Mouse (Mus musculus) gastrocnemius, postnatal 10 days (tissue): ENCODE results near the gene Calcoco2. TPM values are rescaled to one million over a fixed set of nuclear protein-coding genes. Genes with fewer than 3 reads are reported as not detected.

Experiments
- DNase-seq: peaks from one replicate; pipeline ENCODE4 v3.0.0; 2021; ENCODE audit warnings: mixed read lengths
- total RNA-seq, 2 experiments: library from RNA; stranded (reverse); gene quantifications; 2 replicates each; pipeline ENCODE4 v1.2.3; 2021

The Calcoco2 gene
- total RNA-seq, 2 experiments from 2014 or later = not detected

- DNase-seq = no peak
Measured at GRCm38 (mm10) chr11:96080736-96081135, 31.0 kb downstream of the Calcoco2 start.

GRCm38 (mm10) chr11:96076221-96077105 is 35.3 kb downstream of the Calcoco2 start:
- DNase-seq = no peak

- DNase-seq = peak; percentile 87
Measured at GRCm38 (mm10) chr11:96075509-96076220, 36.1 kb downstream of the Calcoco2 start, which contains the start of gene Atp5g1. Gene Atp5g1 (minus strand): TSS chr11:96075670.

GRCm38 (mm10) chr11:96075177-96075508 is 36.6 kb downstream of the Calcoco2 start:
- no peak for DNase-seq

DNA sequence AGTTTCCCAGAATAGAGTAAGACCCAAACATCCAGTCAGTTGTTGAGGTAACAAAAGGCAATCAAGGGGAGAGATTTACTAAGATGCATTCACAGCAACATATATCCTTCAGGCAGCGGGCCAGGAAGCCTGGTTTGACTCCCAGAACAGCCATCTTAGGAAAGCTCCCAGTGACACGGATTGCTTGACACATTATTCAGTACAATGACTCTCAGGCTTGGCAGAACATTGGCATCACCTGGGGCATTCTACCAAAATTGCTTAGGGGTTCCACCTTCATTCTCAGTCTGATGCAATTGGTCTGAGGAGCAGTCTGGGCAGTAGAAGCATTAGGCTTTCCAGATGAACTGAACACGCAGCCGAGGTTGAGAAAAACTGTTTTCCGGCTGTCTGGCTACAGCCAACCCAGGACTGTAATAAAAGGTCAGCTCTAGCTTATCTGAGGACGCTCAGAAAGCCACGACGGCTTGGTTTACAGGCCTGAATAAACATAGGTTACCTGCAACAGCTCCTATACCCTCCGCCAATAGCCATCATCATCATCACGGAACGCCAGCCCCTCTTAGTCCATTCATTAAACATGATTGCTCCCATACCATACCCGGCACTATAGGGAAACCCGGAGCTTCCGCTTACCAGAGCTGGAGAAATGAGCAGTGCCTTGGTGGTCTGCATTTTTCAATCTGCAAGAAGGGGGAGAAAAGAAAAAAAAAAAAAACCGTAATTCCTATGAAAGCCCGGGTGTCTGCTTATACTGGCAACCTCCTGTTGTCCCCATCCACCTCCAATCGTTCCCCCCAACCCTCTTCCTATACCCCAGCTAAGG is 37.2 kb downstream of the Calcoco2 start:
- DNase-seq = no peak

DNA sequence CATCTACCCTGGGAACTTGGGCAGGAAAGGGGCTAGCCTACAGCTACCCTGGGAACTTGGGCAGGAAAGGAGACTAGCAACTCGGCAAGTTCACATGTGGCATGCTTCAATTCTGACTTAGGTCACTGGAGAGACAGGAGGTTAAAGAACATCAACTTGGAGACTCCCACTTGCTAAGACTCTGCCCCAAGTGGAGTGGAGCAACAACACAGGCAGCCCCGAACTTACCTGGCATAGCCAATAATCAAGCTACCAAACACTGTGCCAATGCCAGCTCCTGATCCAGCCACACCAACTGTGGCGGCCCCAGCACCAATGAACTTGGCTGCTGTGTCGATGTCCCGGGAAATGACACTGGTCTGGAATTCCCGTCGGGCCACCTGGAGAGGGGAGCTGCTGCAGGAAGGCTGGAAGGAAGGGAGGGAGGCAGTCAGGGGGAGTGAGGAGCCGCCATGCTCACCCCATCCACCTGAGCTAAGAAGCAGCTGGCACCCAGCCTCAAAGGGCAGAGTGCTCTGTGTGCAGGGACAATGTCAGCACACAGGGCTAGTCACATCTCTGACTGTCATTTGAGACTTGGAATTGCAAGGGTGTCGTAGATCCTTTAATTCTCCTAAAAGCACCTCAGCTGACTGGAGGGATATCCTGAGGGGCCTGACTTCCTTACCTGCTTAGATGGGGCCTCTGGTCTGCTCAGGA is 38.3 kb downstream of the Calcoco2 start:
- no peak for DNase-seq

- no peak for DNase-seq
Measured at GRCm38 (mm10) chr11:96071013-96071412, 40.8 kb downstream of the Calcoco2 start.

DNA sequence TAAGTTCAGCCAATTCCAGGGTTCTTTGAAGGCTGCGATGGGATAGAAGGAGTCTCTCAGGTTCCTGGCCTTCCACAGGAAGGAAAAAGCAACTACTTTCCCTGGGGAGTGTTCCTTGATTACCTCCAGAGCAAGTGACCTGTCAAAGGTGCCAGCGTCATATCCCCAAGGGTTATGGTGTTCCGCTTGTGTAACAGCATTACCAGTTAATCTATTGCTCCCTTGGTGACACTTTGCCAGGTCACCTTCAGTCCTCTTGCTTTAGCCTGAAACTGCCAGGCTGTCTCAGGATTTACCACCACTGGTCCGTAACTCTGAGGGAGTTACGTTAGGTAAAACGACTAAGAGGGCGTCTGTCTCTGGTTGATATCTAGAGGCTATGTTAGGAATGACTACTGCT is 41.4 kb downstream of the Calcoco2 start:
- no peak for DNase-seq

GRCm38 (mm10) chr11:96068231-96068630 is 43.5 kb downstream of the Calcoco2 start:
- DNase-seq = no peak

DNA sequence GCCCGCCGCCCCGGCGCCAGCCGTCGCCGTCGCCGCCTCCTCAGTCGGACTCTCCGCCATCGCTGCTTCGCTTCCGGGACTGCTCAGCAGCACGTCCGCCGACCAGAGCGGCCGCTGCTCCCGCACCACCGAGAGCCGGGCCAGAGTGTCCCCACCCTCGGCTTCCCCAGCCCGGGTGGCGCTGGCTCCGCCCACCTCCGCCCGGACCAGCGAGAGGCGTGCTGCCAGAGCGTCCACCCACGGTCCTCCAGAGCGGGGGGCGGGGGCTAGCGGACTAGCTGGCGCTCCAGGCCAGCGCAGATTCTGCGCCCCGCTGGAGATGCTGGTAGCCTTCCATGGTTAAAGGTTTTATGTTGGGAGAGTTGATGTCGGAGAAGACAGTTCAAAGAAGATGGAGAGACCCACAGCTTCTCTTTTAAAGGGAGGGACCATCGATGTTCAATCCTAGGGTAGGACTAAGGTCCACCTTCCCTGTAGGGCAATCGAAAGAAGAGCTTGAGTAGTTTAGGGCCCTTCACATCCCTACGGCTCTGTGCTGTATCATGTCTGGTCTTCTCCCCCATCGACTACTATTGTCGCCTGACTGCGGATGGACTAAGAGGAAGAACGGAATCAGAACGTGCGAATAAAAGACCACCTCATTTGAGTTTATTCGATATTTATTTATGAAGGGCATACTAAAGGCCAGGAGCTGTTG is 46.4 kb downstream of the Calcoco2 start, which contains the start of gene Ube2z:
Ube2z (minus strand) TSS at position 174 of the 697 bp plus-strand sequence.
- DNase-seq = peak; percentile 99

GRCm38 (mm10) chr11:96064521-96065214 is 47.1 kb downstream of the Calcoco2 start:
- DNase-seq = no peak

GRCm38 (mm10) chr11:96058309-96058708 is 53.5 kb downstream of the Calcoco2 start:
- DNase-seq = no peak

DNA sequence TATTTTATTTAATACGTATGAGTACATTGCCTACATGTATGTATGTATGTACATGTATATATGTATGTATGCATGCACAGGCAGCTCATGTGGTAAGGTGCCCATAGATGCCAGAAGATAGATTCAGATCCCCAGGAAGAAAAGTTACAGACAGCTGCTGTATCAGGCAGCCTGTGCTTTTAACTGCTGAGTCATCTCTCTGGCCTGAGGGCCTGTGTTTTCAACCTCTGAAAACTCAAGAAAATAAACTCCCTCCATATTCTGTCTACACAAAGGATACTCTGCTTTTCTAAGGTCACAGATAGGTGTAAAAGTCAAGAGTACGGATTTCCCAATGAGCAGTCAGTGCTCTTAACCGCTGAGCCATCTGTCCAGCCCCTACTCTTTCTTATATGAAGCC is 60.9 kb downstream of the Calcoco2 start:
- no peak for DNase-seq

GRCm38 (mm10) chr11:96049939-96050338 is 61.8 kb downstream of the Calcoco2 start:
- no peak for DNase-seq

Other genes starting within 250 kb of the Calcoco2 start
- gene B4galnt2, start 197.1 kb downstream of the Calcoco2 start, total RNA-seq = not detected
- 1 to 10 TPM in 1 of 2 experiments, under 1 TPM in 1; 0.23 to 1.4 TPM for gene Igf2bp1, start 106.0 kb downstream of the Calcoco2 start, total RNA-seq
- not detected for gene Gip, start 87.4 kb downstream of the Calcoco2 start, total RNA-seq
- gene Snf8, start 77.1 kb downstream of the Calcoco2 start, total RNA-seq = 10 to 100 TPM; 31.6 to 34.5 TPM
- gene Ube2z, start 46.6 kb downstream of the Calcoco2 start, total RNA-seq = 10 to 100 TPM; 24.2 to 29.8 TPM
- 1,000 to 10,000 TPM; 1,118 to 1,302 TPM for gene Atp5g1, start 36.3 kb downstream of the Calcoco2 start, total RNA-seq
- gene Ttll6, start 21.8 kb upstream of the Calcoco2 start, total RNA-seq = not detected
- gene Hoxb13, start 82.4 kb upstream of the Calcoco2 start, total RNA-seq = not detected
- gene Hoxb9, start 159.5 kb upstream of the Calcoco2 start, total RNA-seq = under 1 TPM; 0.63 to 0.79 TPM
- 1 to 10 TPM in 1 of 2 experiments, under 1 TPM in 1; 0.92 to 1.9 TPM for gene Hoxb8, start 169.9 kb upstream of the Calcoco2 start, total RNA-seq
- gene Hoxb7, start 174.7 kb upstream of the Calcoco2 start, total RNA-seq = 1 to 10 TPM; 1.6 to 1.9 TPM
- gene Hoxb6, start 180.5 kb upstream of the Calcoco2 start, total RNA-seq = 1 to 10 TPM in 1 of 2 experiments, under 1 TPM in 1; 0.56 to 2.0 TPM
- gene Hoxb5, start 191.4 kb upstream of the Calcoco2 start, total RNA-seq = 1 to 10 TPM in 1 of 2 experiments, under 1 TPM in 1; 0.89 to 1.3 TPM
- 1 to 10 TPM in 1 of 2 experiments, under 1 TPM in 1; 0.45 to 1.1 TPM for gene Hoxb4, start 206.3 kb upstream of the Calcoco2 start, total RNA-seq
- gene Hoxb3, start 211.4 kb upstream of the Calcoco2 start, total RNA-seq = 1 to 10 TPM in 1 of 2 experiments, under 1 TPM in 1; 0.89 to 1.6 TPM
- 1 to 10 TPM in 1 of 2 experiments, under 1 TPM in 1; 0.66 to 1.3 TPM for gene Hoxb2, start 238.6 kb upstream of the Calcoco2 start, total RNA-seq